Mouse (Mus musculus) embryonic facial prominence, embryonic 10.5 days (tissue): Measurements from ENCODE around the gene Cramp1l. TPM values are rescaled to one million over a fixed set of nuclear protein-coding genes. Genes with fewer than 3 reads are reported as not detected.

ENCODE experiments used
- polyA plus RNA-seq: library from polyadenylated mRNA; unstranded; fragments of >200 nt; fragmentation: Nextera tagmentation; extraction: Ambion mirVana; gene quantifications from 2 replicates; pipeline ENCODE4 v1.2.1, GENCODE M21; 2016

Gene Cramp1l
- polyA plus RNA-seq, 1 experiment from 2014 or later = 8.3 TPM

Other genes starting within 250 kb of the Cramp1l start
- gene Meiob, start 211.5 kb downstream of the Cramp1l start, polyA plus RNA-seq = not detected in 2 replicates
- gene Hagh, start 175.6 kb downstream of the Cramp1l start, polyA plus RNA-seq = 26.4 and 28.6 TPM in 2 replicates
- 16.7 and 17.4 TPM in 2 replicates for gene Fahd1, start 165.4 kb downstream of the Cramp1l start, polyA plus RNA-seq
- 0.49 and 1.2 TPM in 2 replicates for gene Igfals, start 149.8 kb downstream of the Cramp1l start, polyA plus RNA-seq
- 71.8 and 81.8 TPM in 2 replicates for gene Nubp2, start 129.4 kb downstream of the Cramp1l start, polyA plus RNA-seq
- gene Spsb3, start 129.1 kb downstream of the Cramp1l start, polyA plus RNA-seq = 47.1 TPM in 2 replicates
- 30.6 and 33.6 TPM in 2 replicates for gene Eme2, start 120.7 kb downstream of the Cramp1l start, polyA plus RNA-seq
- 102 and 105 TPM in 2 replicates for gene Mrps34, start 120.7 kb downstream of the Cramp1l start, polyA plus RNA-seq
- gene Nme3, start 119.3 kb downstream of the Cramp1l start, polyA plus RNA-seq = 47.3 and 50.1 TPM in 2 replicates
- gene Mapk8ip3, start 78.8 kb downstream of the Cramp1l start, polyA plus RNA-seq = 40.8 and 40.9 TPM in 2 replicates
- 386 and 400 TPM in 2 replicates for gene Jpt2, start 55.1 kb downstream of the Cramp1l start, polyA plus RNA-seq
- 31.5 and 31.6 TPM in 2 replicates for gene Ift140, start 297 bp upstream of the Cramp1l start, polyA plus RNA-seq
- gene Tmem204, start 67.8 kb upstream of the Cramp1l start, polyA plus RNA-seq = 10.6 and 11.0 TPM in 2 replicates
- 54.0 and 55.5 TPM in 2 replicates for gene Telo2, start 100.2 kb upstream of the Cramp1l start, polyA plus RNA-seq
- 0.09 and 0.14 TPM in 2 replicates for gene Ptx4, start 105.0 kb upstream of the Cramp1l start, polyA plus RNA-seq
- gene Clcn7, start 117.6 kb upstream of the Cramp1l start, polyA plus RNA-seq = 24.4 and 27.5 TPM in 2 replicates
- not detected in 2 replicates for gene Ccdc154, start 146.7 kb upstream of the Cramp1l start, polyA plus RNA-seq
- not detected in 2 replicates for gene Gm38655, start 159.7 kb upstream of the Cramp1l start, polyA plus RNA-seq
- 35.5 and 36.9 TPM in 2 replicates for gene BC003965, start 168.8 kb upstream of the Cramp1l start, polyA plus RNA-seq
- 9.6 and 10.9 TPM in 2 replicates for gene Unkl, start 172.6 kb upstream of the Cramp1l start, polyA plus RNA-seq
- 36.1 and 41.5 TPM in 2 replicates for gene Gnptg, start 224.3 kb upstream of the Cramp1l start, polyA plus RNA-seq
- 75.4 and 78.6 TPM in 2 replicates for gene Tsr3, start 224.4 kb upstream of the Cramp1l start, polyA plus RNA-seq
- gene Baiap3, start 240.6 kb upstream of the Cramp1l start, polyA plus RNA-seq = 0.67 and 0.94 TPM in 2 replicates